Mouse (Mus musculus): ENCODE results near the gene Sap30. TPM values are rescaled to one million over a fixed set of nuclear protein-coding genes. Genes with fewer than 3 reads are reported as not detected.

The Sap30 gene
- total RNA-seq, 1 experiment = 76.8 TPM

DNA sequence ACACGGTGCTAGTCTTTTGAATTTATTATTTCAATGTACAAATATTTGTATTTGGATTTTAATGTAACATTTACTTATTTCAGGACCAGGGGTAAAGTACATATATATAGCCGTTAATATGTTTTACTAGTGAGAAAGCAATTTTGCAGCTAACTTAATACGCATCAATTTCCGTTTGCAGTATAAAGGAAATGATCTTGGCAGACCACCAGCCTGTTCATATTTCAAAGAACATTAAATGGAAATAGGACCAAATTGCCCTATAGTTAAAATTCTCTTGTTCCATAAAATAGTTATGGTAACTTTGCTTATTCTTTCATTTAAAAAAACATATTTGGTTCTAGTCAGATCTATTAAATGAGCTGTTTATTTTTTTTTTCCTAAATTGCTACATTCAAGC lies 46.5 kb downstream of the Sap30 start:
- DNase-seq (ENCODE audit: low read depth, low spot score) = no peak
- Histone ChIP-seq H3K9ac (ENCODE audit: insufficient read depth, low read depth, low read length, poor library complexity, severe bottlenecking) (no peak overlapping the region), H3K4me1 (ENCODE audit: control insufficient read depth in 2 of 2, insufficient read depth in 2 of 2, low read length in 2 of 2, poor library complexity in 1 of 2) (no peaks in the 10 kb centered on the region), H3K9me3 (ENCODE audit: control insufficient read depth, insufficient read depth, low read depth, low read length) (no peaks in the 10 kb centered on the region), H3K36me3 (ENCODE audit: control insufficient read depth, insufficient read depth, low read length, poor library complexity, severe bottlenecking) (no peaks in the 10 kb centered on the region), H3K4me3 (ENCODE audit: insufficient read depth in 1 of 2, low read depth in 1 of 2, low read length in 2 of 2, poor library complexity in 1 of 2, severe bottlenecking in 1 of 2) (no peak overlapping the region), H3K27ac (ENCODE audit: insufficient read depth, low read depth, low read length, poor library complexity, severe bottlenecking) (no peak overlapping the region)
- in situ Hi-C loops (cut with MboI; ENCODE audit: low sequenced_read_pairs in 2 of 2, unreplicated experiment in 2 of 2) = loop anchor here in 1 of 2 experiments (25.0 kb wide), 1 partner anchor 346 kb away; no protein-coding TSS in a partner anchor
- TF ChIP-seq ZC3H11A (IDR thresholded peaks at IDR 0.05; ENCODE audit: borderline replicate concordance, low read depth, low read length) (no peak), MAFK (IDR thresholded peaks at IDR 0.05; ENCODE audit: insufficient read depth, low read depth, low read length) (no peak)

DNA sequence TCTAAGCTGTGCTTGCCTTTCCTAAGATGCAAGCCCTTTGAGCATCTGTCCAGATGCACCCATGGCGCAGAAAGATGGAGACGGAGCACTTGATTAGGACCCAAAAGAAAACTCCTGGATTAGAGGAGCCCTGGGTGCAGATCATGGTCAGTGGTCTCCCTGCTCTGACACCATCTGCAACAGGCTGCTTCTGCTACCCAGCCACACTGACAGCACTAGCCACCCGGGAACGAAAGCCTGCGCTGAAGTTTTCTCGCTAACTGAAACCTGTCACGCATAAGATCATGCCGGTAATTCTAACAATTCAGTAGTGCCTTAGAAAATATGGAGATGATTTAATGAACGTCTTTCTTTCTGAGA lies 51.2 kb downstream of the Sap30 start:
- Histone ChIP-seq H3K36me3 (ENCODE audit: control insufficient read depth, insufficient read depth, low read length, poor library complexity, severe bottlenecking) (no peaks in the 10 kb centered on the region), H3K9ac (ENCODE audit: insufficient read depth, low read depth, low read length, poor library complexity, severe bottlenecking) (no peak overlapping the region), H3K9me3 (ENCODE audit: control insufficient read depth, insufficient read depth, low read depth, low read length) (no peaks in the 10 kb centered on the region), H3K4me1 (ENCODE audit: control insufficient read depth in 2 of 2, insufficient read depth in 2 of 2, low read length in 2 of 2, poor library complexity in 1 of 2) (no peaks in the 10 kb centered on the region), H3K27ac (ENCODE audit: insufficient read depth, low read depth, low read length, poor library complexity, severe bottlenecking) (no peak overlapping the region), H3K4me3 (ENCODE audit: insufficient read depth in 1 of 2, low read depth in 1 of 2, low read length in 2 of 2, poor library complexity in 1 of 2, severe bottlenecking in 1 of 2) (no peak overlapping the region)
- DNase-seq (ENCODE audit: low read depth, low spot score) = no peak
- in situ Hi-C loops (cut with MboI; ENCODE audit: low sequenced_read_pairs in 2 of 2, unreplicated experiment in 2 of 2) = loop anchor here in 1 of 2 experiments (25.0 kb wide), 1 partner anchor 351 kb away; no protein-coding TSS in a partner anchor
- no peak for TF ChIP-seq ZNF384 (IDR thresholded peaks at IDR 0.05; ENCODE audit: low read depth, low read length)

DNA sequence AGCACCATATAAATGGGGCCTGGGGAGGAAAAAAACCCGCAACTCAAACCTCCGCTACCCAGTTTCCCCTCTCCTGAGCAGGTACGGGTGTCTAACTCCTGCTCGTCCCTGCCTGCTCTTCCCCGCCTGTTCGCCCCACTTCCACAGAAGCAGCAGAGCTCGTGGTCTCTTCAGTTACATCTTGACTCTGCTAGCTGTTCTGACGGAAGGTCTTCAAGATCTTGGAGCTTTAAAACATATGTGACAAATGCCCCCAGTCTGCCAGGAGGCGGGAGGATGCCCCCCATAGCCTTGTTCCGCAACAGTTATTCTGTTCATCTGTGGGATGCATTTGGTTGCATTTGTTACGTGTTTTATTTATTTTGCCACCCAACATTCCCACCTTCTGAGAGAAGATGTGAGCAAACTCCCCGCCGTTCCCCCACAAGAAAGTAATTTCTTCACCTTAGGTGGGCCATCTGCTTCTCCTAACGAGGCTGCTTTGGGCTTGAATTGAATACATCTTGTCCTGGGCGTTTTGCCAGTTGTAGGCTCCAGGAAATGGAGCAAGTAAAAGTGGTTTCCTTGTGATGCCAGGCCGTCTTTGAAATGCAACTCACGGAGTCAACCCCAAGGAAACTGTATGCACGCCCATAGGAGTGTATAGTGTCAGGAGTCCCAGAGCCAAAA lies 51.8 kb downstream of the Sap30 start:
- DNase-seq (ENCODE audit: low read depth, low spot score) = no peak
- Histone ChIP-seq H3K36me3 (ENCODE audit: control insufficient read depth, insufficient read depth, low read length, poor library complexity, severe bottlenecking) (no peaks in the 10 kb centered on the region), H3K4me1 (ENCODE audit: control insufficient read depth in 2 of 2, insufficient read depth in 2 of 2, low read length in 2 of 2, poor library complexity in 1 of 2) (no peaks in the 10 kb centered on the region), H3K27ac (ENCODE audit: insufficient read depth, low read depth, low read length, poor library complexity, severe bottlenecking) (no peak overlapping the region), H3K4me3 (ENCODE audit: insufficient read depth in 1 of 2, low read depth in 1 of 2, low read length in 2 of 2, poor library complexity in 1 of 2, severe bottlenecking in 1 of 2) (no peak overlapping the region), H3K9ac (ENCODE audit: insufficient read depth, low read depth, low read length, poor library complexity, severe bottlenecking) (no peak overlapping the region), H3K9me3 (ENCODE audit: control insufficient read depth, insufficient read depth, low read depth, low read length) (no peaks in the 10 kb centered on the region)
- in situ Hi-C loops (cut with MboI; ENCODE audit: low sequenced_read_pairs in 2 of 2, unreplicated experiment in 2 of 2) = loop anchor here in 1 of 2 experiments (25.0 kb wide), 1 partner anchor 351 kb away; no protein-coding TSS in a partner anchor
- TF ChIP-seq ZNF384 (IDR thresholded peaks at IDR 0.05; ENCODE audit: low read depth, low read length) = no peak

DNA sequence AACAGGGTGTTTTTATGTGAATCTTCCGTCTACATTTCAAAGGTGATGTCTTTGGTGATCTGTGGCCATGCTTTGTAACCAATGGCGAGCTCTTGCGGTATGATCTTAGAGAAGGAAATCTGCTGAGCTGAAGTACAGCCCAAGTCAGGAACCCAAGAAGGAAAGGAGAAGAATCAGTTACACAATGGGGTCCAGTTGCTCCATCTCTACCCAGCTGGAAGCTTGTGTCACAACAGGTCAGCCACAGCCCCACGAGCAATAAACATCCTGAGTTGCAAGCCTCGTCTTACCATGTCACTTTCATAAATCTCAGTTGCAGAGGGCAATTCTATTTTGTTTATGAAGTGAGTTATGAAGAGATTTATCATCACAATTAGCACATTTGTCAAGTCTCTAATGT lies 54.9 kb downstream of the Sap30 start:
- no peak for TF ChIP-seq CHD2 (IDR thresholded peaks at IDR 0.05; ENCODE audit: low read depth, low read length)
- TF ChIP-seq ZC3H11A (IDR thresholded peaks at IDR 0.05; ENCODE audit: borderline replicate concordance, low read depth, low read length) = no peak
- TF ChIP-seq ZNF384 (IDR thresholded peaks at IDR 0.05; ENCODE audit: low read depth, low read length) = no peak
- no peak for TF ChIP-seq MAFK (IDR thresholded peaks at IDR 0.05; ENCODE audit: insufficient read depth, low read depth, low read length)
- no peak for TF ChIP-seq HCFC1 (IDR thresholded peaks at IDR 0.05; ENCODE audit: borderline replicate concordance, insufficient read depth, low read length)
- H3K9me3 ChIP-seq (ENCODE audit: control insufficient read depth, insufficient read depth, low read depth, low read length) = no peaks in the 10 kb centered on the region
- no peaks in the 10 kb centered on the region for H3K4me1 ChIP-seq (ENCODE audit: control insufficient read depth in 2 of 2, insufficient read depth in 2 of 2, low read length in 2 of 2, poor library complexity in 1 of 2)
- no peak overlapping the region for H3K27ac ChIP-seq (ENCODE audit: insufficient read depth, low read depth, low read length, poor library complexity, severe bottlenecking)
- DNase-seq (ENCODE audit: low read depth, low spot score) = no peak
- H3K36me3 ChIP-seq (ENCODE audit: control insufficient read depth, insufficient read depth, low read length, poor library complexity, severe bottlenecking) = no peaks in the 10 kb centered on the region
- H3K4me3 ChIP-seq (ENCODE audit: insufficient read depth in 1 of 2, low read depth in 1 of 2, low read length in 2 of 2, poor library complexity in 1 of 2, severe bottlenecking in 1 of 2) = no peak overlapping the region
- no peak overlapping the region for H3K9ac ChIP-seq (ENCODE audit: insufficient read depth, low read depth, low read length, poor library complexity, severe bottlenecking)
- in situ Hi-C loops (cut with MboI; ENCODE audit: low sequenced_read_pairs in 2 of 2, unreplicated experiment in 2 of 2) = loop anchor here (5.0 to 25.0 kb wide), 2 partner anchors 99 to 354 kb away; no protein-coding TSS in a partner anchor

Other genes with a start within 250 kb of the Sap30 start
- gene Hand2, start 166.9 kb downstream of the Sap30 start, total RNA-seq (2012; rRNA removed) = 0.18 TPM in 1 of 2 replicates, not detected in the other
- gene Scrg1, start 31.9 kb downstream of the Sap30 start, total RNA-seq (2012; rRNA removed) = not detected in 2 replicates
- gene Hmgb2, start 24.0 kb upstream of the Sap30 start, total RNA-seq (2012; rRNA removed) = 144 and 190 TPM in 2 replicates
- 17.7 and 19.7 TPM in 2 replicates for gene Galnt7, start 165.2 kb upstream of the Sap30 start, total RNA-seq (2012; rRNA removed)

All from ES-E14 (cell line).